ENCODE assay signal across 20 mouse cellular contexts in genomic region chr5:108647820-108648465, GRCm38 (mm10). TPM values are rescaled to one million over a fixed set of nuclear protein-coding genes. Genes with fewer than 3 reads are reported as not detected.
"Had no signal": no experiment of that assay in that cellular context is flagged by ENCODE, and none has a peak within 500 bp of the region (broad histone marks: within the 10 kb centered on the region; RNA-seq: fewer than 3 reads in every experiment).

No protein-coding gene starts in this region.

- H3K4me2 ChIP-seq: liver, embryonic 13.5 days; liver, embryonic 15.5 days; lung, embryonic 15.5 days; midbrain, embryonic 13.5 days; neural tube, embryonic 13.5 days; neural tube, embryonic 15.5 days; stomach, embryonic 15.5 days had no signal

- H3K4me3 ChIP-seq: liver, embryonic 13.5 days; liver, embryonic 15.5 days; lung, embryonic 15.5 days; midbrain, embryonic 10.5 days; midbrain, embryonic 13.5 days; myocyte; neural tube, embryonic 13.5 days; neural tube, embryonic 15.5 days; stomach, embryonic 15.5 days had no signal

- H3K27ac ChIP-seq: liver, embryonic 13.5 days; liver, embryonic 15.5 days; lung, embryonic 15.5 days; midbrain, embryonic 10.5 days; midbrain, embryonic 13.5 days; neural tube, embryonic 13.5 days; neural tube, embryonic 15.5 days; stomach, embryonic 15.5 days; stomach, postnatal 0 days had no signal

- H3K4me1 ChIP-seq: liver, embryonic 15.5 days; lung, embryonic 15.5 days; midbrain, embryonic 10.5 days; midbrain, embryonic 13.5 days; neural tube, embryonic 13.5 days; neural tube, embryonic 15.5 days; stomach, embryonic 15.5 days had no signal

- ATAC-seq: midbrain, embryonic 13.5 days; midbrain, embryonic 16.5 days had no signal

- H3K9ac ChIP-seq: liver, embryonic 13.5 days; liver, embryonic 15.5 days; lung, embryonic 15.5 days; midbrain, embryonic 13.5 days; neural tube, embryonic 13.5 days; neural tube, embryonic 15.5 days; stomach, embryonic 15.5 days had no signal

- H3K9me3 ChIP-seq: liver, embryonic 13.5 days; liver, embryonic 15.5 days; lung, embryonic 15.5 days; midbrain, embryonic 10.5 days; midbrain, embryonic 13.5 days; neural tube, embryonic 13.5 days; neural tube, embryonic 15.5 days; stomach, embryonic 15.5 days had no signal

- DNase-seq: liver, embryonic 13.5 days; retina, postnatal 1 day; right cerebral cortex, adult 18-20 months; right cerebral cortex, postnatal 25 days; right cerebral cortex, postnatal 4 days; spleen, adult 18-20 months; thymus, adult 2 months; thymus, postnatal 25 days; thymus, postnatal 4 days had no signal

- H3K27me3 ChIP-seq: liver, embryonic 13.5 days; liver, embryonic 15.5 days; lung, embryonic 15.5 days; midbrain, embryonic 13.5 days; neural tube, embryonic 13.5 days; neural tube, embryonic 15.5 days; stomach, embryonic 15.5 days had no signal

RNA-seq across cellular contexts. Expression of gene Slc26a1, which starts 27.4 kb away (rescaled TPM):
- polyA plus RNA-seq: small intestine, adult 2 months had no signal
